Mouse (Mus musculus) stomach, postnatal 0 days (tissue): ENCODE measurements around the gene Pts.

Source experiments
- CTCF ChIP-seq: IDR thresholded peaks from 2 replicates; pipeline ENCODE4 v1.5.1; 2016; ENCODE audit warnings: antibody characterized with exemption, low read depth, mild to moderate bottlenecking, moderate library complexity
- EP300 ChIP-seq: optimal IDR thresholded peaks from 2 replicates; pipeline ENCODE3; 2016; ENCODE audit warnings: antibody characterized with exemption

GRCm38 (mm10) chr9:50491531-50492045 lies 36.9 kb downstream of the Pts start:
- no peak for TF ChIP-seq CTCF
- no peak for TF ChIP-seq EP300
